Mouse (Mus musculus) granulocyte monocyte progenitor cell, adult 5-6 weeks (primary cell): ENCODE measurements around the gene Hist1h2br. TPM values are rescaled to one million over a fixed set of nuclear protein-coding genes. Genes with fewer than 3 reads are reported as not detected.

Source experiments
- ATAC-seq: replicated peaks from 2 replicates; pipeline ENCODE4 v1.8.0; 2016; ENCODE audit warnings: mild to moderate bottlenecking, moderate TSS enrichment, inconsistent platforms; ENCODE audit not compliant: poor library complexity, severe bottlenecking
- total RNA-seq, 2 experiments: library from RNA; stranded (forward) in 1 of 2; stranded (reverse) in 1 of 2; fragments of 200-712, 200-1000 nt in 1 of 2; fragments of >200 nt in 1 of 2; fragmentation: Nextera tagmentation in 1 of 2; gene quantifications; 2 replicates each; pipeline ENCODE4 v1.2.3; 2014 to 2017

Gene Hist1h2br
- 243 and 249 TPM in 2 replicates for total RNA-seq (2014; fragmentation: Nextera tagmentation)
- 665 and 823 TPM in 2 replicates for total RNA-seq (2017)

DNA sequence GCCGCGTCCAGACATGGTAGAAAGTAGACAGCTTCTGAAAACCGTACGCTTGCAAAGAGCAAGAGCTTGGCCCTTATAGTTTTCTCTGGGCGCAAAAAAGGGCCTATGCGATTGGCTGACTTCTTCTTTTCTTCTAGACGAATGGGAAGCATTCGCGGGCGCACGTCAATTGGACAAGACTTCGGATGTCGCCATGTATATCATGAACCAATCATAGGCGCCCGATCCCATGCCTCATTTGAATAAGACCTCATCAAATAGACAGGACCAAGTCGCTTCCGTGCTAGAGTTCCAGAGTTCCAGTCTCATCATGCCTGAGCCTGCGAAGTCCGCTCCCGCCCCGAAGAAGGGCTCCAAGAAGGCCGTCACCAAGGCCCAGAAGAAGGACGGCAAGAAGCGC, at the start of gene Hist1h2br, which contains the start of gene Hist1h2ap:
Hist1h2br (plus strand) TSS at position 283 of the 400 bp plus-strand sequence.
Hist1h2ap (minus strand) TSS at position 47 of the 400 bp plus-strand sequence.
- peak; percentile 68 for ATAC-seq

DNA sequence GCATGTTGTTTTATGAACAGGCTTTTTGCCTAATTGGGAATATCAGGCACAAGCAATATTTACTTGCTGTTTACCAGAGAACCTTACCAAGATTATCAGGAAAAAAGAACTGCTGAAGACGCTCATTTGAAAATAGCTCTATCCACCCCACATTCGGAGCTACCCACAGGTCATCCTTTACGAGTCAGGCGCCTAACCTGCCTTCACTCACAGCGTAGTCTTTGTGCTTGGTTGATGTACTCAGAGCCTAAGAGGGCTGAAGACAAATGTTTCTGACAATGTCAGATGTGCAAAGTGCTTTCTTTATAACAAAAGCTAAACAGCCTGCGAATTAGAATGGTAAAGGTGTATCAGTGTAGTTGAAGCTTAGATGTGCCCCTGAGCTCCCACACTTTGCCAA, 49.2 kb upstream of the Hist1h2br start:
- ATAC-seq = no peak

GRCm38 (mm10) chr13:21786189-21786898, 47.2 kb upstream of the Hist1h2br start:
- ATAC-seq = no peak

GRCm38 (mm10) chr13:21786899-21787629, 46.5 kb upstream of the Hist1h2br start, which contains the start of the genes Hist1h2an and Hist1h2bp:
Gene Hist1h2an (minus strand): TSS chr13:21787218.
Gene Hist1h2bp (plus strand): TSS chr13:21787461.
- peak; percentile 82 for ATAC-seq

DNA sequence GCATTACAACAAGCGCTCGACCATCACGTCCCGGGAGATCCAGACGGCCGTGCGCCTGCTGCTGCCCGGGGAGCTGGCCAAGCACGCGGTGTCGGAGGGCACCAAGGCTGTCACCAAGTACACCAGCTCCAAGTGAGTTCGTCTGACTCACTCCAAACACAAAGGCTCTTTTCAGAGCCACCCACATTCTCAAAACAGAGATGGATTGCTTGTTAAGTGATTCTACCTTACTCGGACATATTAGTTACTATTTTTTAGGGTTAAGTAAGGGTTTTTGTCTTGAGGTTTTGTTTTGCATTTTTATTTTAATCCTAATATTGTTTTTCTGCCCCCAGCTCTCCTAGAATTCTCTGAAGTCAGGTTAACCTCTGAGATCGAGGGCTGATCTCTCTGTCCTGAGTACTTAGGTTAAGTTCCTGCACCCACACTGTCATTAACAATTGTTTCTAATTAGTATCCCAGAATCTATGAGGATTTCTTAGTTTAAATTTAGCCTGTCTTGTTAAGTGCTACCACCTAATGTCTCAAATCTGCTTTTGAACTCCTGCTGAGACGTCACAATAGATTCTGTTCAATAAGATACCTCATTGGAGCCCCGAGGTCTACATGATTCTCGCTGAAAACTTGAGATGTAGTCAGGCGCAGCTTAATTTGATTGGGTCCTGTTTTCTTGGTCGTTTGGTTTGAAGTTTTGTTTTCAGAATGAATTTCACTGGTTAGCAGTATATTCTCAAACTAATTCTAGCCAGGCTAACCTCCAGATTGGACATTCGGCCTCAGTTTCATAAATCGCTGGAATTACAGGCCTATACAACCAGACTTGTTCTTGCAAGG, 45.6 kb upstream of the Hist1h2br start:
- no peak for ATAC-seq

GRCm38 (mm10) chr13:21789925-21790324, 43.6 kb upstream of the Hist1h2br start:
- ATAC-seq = no peak

DNA sequence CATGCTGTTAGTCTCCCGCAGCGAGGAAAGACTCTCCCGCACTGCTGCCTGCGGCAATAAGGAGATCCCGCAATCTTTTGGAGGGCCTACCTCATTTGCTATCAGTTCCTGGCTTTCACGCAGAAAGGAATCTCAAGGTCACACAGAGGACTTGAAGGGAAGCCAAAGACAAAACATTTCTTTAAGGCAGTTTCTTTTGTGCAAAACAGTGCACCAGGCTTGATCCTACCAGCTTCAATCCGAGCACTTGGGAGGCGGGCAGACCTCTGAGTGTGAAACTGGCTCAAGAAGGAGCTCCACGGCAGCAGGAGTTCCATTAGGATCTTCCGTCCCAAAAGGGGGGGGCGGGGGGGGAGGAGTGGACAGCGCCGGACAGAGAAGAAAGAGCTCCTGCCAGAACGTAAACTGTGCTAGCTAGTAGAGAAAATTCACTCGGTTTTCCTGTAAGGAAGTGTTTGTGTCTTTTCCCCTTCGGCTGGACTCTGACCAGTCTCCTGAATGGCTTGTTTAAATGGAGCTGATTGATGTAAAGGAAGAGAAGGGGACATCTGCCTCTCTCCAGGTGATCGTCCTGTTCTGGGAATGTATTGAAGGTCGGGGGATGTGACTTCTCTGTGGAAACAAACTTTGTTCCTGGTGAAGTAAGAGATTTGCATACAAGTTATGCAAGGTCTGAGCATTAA, 42.8 kb upstream of the Hist1h2br start:
- no peak for ATAC-seq

DNA sequence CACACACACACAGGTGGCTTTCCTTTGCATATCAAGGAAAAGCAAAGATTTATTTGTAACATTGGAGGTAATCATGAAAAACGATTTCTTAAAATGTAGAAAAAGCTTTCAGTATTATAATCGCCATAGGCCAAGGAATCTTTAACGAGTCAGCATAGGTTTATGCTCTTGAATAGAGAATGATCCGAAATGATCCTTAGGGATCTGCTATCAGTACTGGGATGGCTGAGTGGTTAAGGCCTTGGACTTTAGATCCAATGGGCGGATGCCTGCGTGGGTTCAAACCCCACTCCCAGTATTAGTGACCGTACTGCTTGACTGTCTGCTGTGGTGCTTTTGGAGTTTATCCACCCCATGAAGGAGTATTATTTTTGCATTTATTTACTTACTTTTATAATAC, 38.0 kb upstream of the Hist1h2br start:
- no peak for ATAC-seq

GRCm38 (mm10) chr13:21797163-21797562, 36.4 kb upstream of the Hist1h2br start:
- peak; percentile 94 for ATAC-seq

GRCm38 (mm10) chr13:21803058-21803457, 30.5 kb upstream of the Hist1h2br start:
- peak; percentile 93 for ATAC-seq

DNA sequence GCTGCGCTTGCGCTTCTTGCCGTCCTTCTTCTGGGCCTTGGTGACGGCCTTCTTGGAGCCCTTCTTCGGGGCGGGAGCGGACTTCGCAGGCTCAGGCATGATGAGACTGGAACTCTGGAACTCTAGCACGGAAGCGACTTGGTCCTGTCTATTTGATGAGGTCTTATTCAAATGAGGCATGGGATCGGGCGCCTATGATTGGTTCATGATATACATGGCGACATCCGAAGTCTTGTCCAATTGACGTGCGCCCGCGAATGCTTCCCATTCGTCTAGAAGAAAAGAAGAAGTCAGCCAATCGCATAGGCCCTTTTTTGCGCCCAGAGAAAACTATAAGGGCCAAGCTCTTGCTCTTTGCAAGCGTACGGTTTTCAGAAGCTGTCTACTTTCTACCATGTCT, 23.5 kb upstream of the Hist1h2br start, which contains the start of the genes Hist1h2bq and Hist1h2ao:
Hist1h2bq (minus strand) TSS at position 125 of the 400 bp plus-strand sequence.
Hist1h2ao (plus strand) TSS at position 393 of the 400 bp plus-strand sequence.
- peak; percentile 71 for ATAC-seq

DNA sequence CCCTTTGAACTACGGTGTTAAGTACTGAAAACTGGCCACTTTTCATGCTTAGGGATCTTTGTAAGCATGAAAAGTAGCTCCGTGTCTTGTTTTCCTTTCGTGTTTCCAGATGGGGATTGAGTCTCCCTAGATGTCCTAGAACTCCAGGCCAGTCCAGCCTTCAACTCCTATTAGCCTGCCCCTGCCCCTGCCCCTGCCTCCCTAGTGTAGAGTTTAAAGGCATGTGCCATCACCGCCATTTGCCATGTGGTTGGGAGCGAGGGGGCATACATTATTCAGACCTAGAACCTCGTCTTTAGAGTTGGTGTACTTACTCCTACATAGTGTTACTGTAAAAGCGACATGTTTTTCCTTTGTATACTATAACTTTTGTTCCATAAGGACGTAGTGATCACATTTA, 22.5 kb upstream of the Hist1h2br start:
- peak; percentile 21 for ATAC-seq

DNA sequence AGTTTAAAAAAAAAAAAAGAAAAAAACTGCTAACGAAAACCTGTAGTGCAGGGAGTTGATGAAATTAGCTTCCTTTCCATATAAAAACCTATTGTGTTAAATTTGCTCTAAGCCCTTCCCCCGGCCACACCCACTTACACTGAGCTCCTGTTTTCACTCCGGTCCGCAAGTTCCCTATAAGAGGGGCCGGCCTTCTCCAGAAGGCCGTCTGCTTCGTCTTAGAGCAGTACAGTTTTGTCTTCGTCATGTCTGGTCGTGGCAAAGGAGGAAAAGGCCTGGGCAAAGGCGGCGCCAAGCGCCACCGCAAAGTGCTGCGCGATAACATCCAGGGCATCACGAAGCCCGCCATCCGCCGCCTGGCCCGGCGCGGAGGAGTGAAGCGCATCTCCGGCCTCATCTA, 22.0 kb upstream of the Hist1h2br start, which contains the start of gene Hist1h4m:
Hist1h4m (plus strand) TSS at position 208 of the 400 bp plus-strand sequence.
- ATAC-seq = peak; percentile 50

DNA sequence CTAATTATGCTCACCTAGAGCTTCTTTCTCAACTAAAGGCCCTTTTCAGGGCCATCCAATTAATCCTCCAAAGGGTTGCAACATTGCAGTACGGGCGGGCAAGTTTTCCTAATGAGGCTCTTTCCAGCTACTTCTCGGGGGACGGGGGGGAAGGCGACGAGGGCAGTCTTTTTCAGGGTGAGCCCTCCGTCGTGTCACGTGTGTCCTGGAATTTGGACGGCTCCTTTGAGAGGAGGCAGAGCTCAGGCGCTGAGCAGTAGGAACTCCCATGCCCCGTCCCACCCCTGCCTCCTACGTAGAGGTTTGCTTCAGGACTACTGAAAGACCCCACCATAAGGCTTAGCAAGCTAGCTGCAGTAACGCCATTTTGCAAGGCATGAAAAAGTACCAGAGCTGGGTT, 21.5 kb upstream of the Hist1h2br start:
- peak; percentile 28 for ATAC-seq

- ATAC-seq = peak; percentile 55; the same call in 1 of the 2 replicates
These were observed 13.3 kb upstream of the Hist1h2br start for GRCm38 (mm10) chr13:21820082-21820890.

GRCm38 (mm10) chr13:21828511-21828910, 5.0 kb upstream of the Hist1h2br start:
- ATAC-seq = no peak

DNA sequence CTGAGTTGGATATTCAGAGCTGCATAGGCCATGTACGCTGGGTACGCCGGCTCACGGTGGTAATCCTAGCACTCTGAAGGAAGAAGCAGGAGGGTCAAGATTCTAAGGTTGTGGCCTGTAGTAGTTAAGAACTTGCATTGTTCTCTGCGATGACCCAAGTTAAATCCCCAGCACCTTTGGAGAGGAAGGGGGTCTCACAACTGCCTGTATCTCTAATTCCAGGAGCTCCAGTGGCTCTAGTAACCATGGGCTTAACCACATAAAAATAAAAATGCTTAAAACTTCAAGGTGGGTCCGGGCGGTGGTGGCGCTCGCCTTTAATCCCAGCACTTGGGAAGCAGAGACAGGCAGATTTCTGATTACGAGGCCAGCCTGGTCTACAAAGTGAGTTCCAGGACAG, 3.2 kb upstream of the Hist1h2br start:
- no peak for ATAC-seq
